Mouse (Mus musculus) urinary bladder, postnatal 10 days (tissue): ENCODE results near the gene Taf6l.

Source experiments
- DNase-seq: peaks from one replicate; pipeline ENCODE4 v3.0.0; 2022; ENCODE audit warnings: low spot score

Gene Taf6l

DNA sequence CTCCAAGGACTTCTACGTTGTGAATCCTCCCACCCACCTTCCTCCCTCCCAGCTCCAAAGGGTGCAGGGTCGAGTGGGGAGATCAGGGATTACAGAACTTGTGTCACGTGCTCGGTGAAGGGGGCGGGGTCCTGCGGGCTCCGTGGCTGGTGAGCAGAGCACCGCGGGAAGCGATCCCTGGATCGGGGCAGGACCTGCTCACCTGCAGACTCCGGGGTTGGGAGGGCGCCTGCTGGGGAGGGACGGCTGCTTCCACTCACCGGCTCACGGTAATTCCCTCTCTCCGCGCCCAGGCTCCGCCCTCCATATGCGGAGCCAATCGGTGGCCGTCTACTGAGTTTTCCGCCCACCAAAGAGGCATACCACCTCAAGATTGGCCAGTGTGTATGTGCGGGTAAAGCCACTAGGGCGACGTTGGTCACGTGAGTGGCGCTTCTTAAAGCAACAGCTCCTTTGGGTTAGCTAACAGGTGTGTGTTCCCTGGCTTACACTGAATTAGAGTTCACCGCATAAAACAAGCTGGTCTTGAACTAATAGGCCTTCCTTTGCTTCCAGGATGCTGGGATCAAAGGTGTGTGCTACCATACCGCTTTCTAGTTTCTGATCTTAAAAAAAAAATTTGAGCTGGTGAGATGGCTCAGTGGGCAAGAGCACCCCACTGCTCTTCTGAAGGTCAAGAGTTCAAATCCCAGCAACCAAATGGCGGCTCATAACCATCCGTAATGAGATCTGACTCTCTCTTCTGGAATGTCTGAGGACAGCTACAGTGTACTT is at the start of gene Taf6l:
Gene Taf6l (minus strand): TSS at position 410 of the 774 bp plus-strand sequence.
- DNase-seq = peak; percentile 48

GRCm38 (mm10) chr19:8832971-8833370 is 46.8 kb upstream of the Taf6l start:
- no peak for DNase-seq

DNA sequence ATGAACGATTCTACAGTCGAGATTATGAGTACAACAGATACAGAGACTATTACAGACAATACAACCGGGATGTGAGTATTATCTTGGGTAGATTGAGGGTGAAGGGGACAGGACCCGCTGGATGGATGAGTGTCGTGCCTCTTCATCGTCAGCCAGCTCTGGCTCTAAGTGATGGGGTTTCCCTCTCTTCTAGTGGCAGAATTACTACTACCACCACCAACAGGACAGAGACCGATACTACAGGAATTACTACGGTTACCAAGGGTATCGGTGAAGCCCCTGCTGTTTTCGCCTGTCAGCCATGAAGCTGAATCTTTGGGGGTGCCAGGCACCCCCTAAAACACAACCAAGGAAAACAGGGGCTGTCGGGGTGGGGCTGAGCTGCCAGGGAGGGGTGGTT is 45.0 kb upstream of the Taf6l start:
- DNase-seq = no peak

GRCm38 (mm10) chr19:8830664-8831063 is 44.4 kb upstream of the Taf6l start:
- no peak for DNase-seq

DNA sequence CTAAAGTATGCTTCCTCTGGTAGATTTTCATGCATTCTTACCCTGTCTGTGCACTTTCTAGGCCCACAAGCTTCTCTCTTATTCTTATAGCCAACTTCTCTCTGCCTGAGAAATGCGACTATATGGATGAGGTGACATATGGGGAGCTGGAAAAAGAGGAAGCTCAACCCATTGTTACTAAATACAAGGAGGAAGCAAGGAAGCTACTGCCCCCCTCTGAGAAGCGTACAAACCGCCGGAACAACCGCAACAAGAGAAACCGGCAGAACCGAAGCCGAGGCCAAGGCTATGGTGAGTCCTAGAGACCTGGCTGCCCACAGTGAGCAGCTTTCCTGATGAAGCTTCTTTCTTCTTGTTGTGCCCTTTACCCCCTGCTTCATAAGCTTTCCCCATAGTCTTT is 43.4 kb upstream of the Taf6l start, which contains the start of gene AC129217.1:
Gene AC129217.1 (plus strand): TSS at position 114 of the 400 bp plus-strand sequence.
- no peak for DNase-seq

- DNase-seq = no peak
Observed at GRCm38 (mm10) chr19:8822696-8823095, 36.5 kb upstream of the Taf6l start.

- DNase-seq = no peak
Observed at GRCm38 (mm10) chr19:8821146-8821545, 34.9 kb upstream of the Taf6l start.

DNA sequence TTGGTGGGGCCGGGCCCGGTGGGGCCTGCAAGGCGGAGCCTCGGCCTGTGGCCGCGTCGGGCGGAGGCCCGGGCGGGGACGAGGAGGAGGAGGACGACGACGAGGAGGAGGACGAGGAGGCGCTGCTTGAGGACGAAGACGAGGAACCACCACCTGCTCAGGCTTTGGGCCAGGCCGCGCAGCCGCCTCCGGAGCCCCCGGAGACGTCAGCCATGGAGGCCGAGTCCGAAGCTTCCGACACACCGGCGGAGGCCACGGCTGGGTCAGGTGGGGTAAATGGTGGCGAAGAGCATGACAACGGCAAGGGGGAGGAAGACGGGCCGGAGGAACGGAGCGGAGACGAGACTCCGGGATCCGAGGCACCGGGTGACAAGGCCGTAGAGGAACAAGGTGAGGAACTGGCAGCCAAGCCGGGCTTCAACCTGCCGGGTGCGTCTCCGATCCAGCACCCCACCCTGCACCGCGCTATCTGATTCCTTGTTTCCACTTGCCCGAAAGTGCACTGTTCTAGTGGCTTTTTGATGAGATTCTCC is 34.3 kb upstream of the Taf6l start:
- no peak for DNase-seq

GRCm38 (mm10) chr19:8819596-8820423 is 33.6 kb upstream of the Taf6l start, which contains the start of gene Hnrnpul2:
Gene Hnrnpul2 (plus strand): TSS chr19:8820010.
- peak; percentile 93 for DNase-seq

DNA sequence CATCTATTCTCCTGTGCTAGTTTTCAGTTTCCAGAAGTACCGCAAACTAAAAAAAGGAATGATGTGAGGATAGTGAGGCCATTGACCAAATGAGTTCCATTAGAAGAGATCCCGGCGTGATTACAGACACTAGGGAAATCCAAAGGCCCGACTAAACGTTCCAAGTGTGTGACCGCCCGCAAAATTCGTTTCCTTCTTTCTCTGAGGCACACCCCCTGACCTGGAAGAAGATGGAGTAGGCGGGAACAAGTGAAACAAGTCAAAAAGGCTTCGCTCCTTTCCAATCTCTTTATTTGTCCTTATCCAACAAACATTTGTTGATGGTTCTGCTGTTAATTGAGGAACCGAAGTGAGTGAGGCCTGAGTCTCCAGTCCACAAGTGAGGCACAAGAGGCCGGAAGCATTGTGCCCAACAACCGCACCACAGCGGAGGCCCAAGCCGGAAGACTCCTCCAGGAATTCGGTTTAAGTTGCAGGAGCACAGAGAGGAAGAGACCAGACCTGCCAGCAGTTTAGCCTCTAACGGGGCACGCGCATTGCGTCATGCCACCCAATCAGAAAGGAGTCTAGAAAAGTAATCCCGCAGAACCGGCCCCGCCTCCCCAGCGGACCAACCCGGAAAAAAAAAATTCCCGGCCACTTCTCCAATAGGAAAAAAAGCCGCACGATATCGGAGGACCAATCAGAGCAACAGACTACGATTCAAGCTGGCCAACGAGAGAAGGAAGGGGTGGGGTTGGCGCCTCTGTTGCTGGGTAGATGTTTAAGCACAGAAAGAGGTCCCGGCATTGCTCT is 32.8 kb upstream of the Taf6l start, which contains the start of gene Ttc9c:
Gene Ttc9c (minus strand): TSS at position 533 of the 795 bp plus-strand sequence.
- DNase-seq = peak; percentile 76

- no peak for DNase-seq
Observed at GRCm38 (mm10) chr19:8818301-8818798, 32.1 kb upstream of the Taf6l start.

DNA sequence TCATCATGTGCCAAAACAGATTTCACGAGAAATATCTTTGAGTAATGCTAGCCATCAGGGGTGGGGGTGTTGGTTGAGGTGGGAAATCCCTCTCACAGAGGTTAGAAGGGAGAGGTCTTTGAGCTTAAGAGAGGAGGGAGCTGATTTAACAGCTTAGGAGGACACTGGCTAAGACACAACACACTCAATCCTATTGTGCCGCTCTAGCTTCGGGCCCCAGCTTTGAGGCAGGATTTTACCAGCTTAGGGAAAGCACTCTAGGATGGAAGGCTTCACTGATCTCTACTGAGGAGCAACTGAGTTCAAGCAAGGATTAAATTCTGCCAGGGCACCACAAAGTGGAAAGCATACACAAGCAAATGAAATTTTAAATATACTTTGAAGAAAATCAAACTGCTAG is 30.8 kb upstream of the Taf6l start:
- no peak for DNase-seq

GRCm38 (mm10) chr19:8815812-8816211 is 29.6 kb upstream of the Taf6l start:
- DNase-seq = no peak

DNA sequence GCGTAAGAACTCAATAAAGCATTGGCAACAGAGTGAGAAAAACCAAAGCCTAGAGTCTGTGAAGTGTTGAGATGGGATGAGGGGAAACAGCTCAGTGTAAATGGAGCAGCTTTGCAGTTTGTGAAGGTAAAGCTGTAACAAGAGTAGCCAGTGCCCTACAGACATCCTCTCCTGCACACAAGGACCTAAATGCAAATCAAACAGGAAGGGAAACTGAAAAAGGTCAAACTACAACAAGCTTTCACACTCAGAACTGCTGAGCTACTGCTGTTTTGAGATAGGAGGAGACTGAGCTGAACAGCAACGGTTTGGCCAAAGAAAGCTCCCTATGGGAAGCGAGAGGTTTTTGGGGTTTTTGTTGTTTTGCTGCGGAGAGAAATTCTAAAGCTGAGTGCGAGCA is 20.6 kb upstream of the Taf6l start:
- no peak for DNase-seq

DNA sequence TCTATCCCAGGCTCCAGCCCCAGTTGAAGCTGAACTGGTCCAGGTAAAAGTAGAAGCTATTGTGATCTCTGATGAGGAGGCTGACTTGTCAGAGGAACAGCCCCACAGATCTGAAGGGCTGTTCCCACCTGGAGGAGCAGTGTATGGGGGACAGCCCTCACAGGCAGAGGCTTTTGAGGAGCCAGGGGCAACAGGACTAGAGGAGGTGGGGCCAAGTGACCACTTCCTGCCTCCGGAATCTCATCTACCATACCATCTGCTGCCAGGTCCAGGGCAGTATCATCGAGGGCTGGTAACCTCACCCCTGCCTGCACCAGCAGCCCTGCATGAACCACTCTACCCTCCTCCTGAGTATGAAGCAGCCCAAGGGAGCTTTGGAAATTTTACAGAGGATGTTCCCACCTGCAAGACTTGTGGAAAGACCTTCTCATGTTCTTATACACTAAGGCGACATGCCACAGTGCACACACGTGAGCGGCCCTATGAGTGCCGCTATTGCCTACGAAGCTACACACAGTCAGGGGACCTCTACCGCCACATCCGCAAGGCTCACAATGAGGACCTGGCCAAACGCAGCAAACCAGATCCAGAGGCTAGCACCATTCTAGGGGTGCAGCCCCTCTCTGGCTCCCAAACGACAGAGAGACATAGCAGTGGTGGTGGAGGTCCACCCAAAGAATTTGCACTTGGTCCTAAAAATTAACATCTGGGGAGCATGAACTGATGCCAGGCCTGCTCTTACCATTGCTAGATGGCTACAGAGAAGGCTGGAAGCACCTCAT is 17.9 kb upstream of the Taf6l start:
- no peak for DNase-seq

- DNase-seq = no peak
Observed at GRCm38 (mm10) chr19:8803204-8803780, 17.1 kb upstream of the Taf6l start.

- peak; percentile 70 for DNase-seq
Observed at GRCm38 (mm10) chr19:8802130-8802821, 16.1 kb upstream of the Taf6l start, which contains the start of gene Zbtb3. Gene Zbtb3 (plus strand): TSS chr19:8802555.

GRCm38 (mm10) chr19:8798947-8799315 is 12.7 kb upstream of the Taf6l start:
- no peak for DNase-seq

DNA sequence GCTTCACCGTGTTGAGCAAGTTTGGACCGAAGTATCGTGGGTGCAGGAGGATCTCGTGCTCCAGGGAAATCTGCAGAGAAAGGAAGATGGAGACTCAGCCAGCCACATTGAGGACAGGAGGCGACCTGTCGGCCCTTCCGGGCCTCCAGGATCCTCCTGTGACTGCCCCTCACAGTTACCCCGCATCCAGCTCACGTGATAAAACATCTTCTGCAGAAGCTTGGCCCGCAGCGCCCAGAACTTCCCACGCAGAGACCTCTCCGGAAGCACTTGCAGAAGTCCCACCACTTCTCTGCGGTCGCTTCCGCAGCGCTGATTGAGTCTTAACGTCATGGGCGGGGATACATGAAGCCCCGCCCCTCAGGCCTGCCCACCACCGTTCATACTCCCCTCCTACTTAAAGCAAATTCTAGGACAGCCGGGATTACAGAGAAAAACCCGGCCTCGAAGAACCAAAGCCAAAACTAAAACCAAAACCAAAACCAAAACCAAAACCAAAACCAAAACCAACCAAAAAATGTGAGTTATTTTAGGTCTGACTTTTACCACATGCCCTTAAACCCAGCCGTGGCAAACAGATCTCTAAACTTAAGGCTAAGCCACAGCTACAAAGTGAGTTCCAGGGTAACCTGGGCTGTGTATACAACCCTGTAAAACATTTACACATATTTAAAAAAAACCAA is 12.2 kb upstream of the Taf6l start, which contains the start of gene Polr2g:
Gene Polr2g (minus strand): TSS at position 314 of the 683 bp plus-strand sequence.
- peak; percentile 54 for DNase-seq
